Mouse (Mus musculus) spleen, postnatal 0 days (tissue): Measurements from ENCODE around the gene Adamtsl1. TPM values are rescaled to one million over a fixed set of nuclear protein-coding genes. Genes with fewer than 3 reads are reported as not detected.

Experiments
- polyA plus RNA-seq: library from polyadenylated mRNA; unstranded; fragments of >200 nt; fragmentation: Nextera tagmentation; extraction: Ambion mirVana; gene quantifications from 2 replicates; pipeline ENCODE4 v1.2.1, GENCODE M21; 2015

Gene Adamtsl1
- 2.5 and 2.8 TPM in 2 replicates for polyA plus RNA-seq

DNA sequence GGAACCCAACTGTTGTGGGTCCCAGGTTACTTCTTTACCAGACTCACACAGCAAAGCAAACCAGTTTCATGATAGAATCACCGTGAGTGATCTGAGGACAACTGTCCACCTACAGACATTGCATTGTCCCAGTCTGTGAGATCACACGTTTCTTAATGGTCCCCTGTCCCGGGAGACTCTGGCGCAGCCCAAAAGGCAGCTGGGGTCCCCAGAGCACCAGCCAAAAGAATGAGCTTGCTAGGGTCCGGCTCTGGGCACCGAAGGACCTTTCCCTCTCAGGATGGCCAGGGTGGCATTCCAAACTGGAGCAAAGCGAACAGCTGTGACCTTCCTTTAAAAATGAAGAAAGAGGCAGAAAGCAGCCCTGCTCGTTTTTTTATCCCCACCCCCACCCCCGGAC is at the start of gene Adamtsl1:
Gene Adamtsl1 (plus strand): TSS at position 381 of the 400 bp plus-strand sequence.

